ENCODE assay signal across 16 mouse cellular contexts in genomic region chr5:77502684-77503083, GRCm38 (mm10).
DNase-seq lines count a peak whose midpoint lies in the region; ATAC-seq lines count a peak whose summit lies in the region.
"Had no signal": no experiment of that assay in that cellular context is flagged by ENCODE, and none has a peak within 500 bp of the region (broad histone marks: within the 10 kb centered on the region; RNA-seq: fewer than 3 reads in every experiment).

No protein-coding gene starts in this region.

- peak overlapping the region; percentile 9; the same call in 1 of the 2 replicates for H3K4me2 ChIP-seq in hindbrain, embryonic 12.5 days (replicated peaks)
- no peak overlapping the region for H3K4me2 ChIP-seq in neural tube, embryonic 13.5 days
- H3K4me2 ChIP-seq: embryonic facial prominence, embryonic 15.5 days had no signal

- H3K4me1 ChIP-seq in hindbrain, embryonic 12.5 days: peaks cover 11% of the 10 kb centered on the region
- H3K4me1 ChIP-seq in neural tube, embryonic 13.5 days (replicated peaks): peaks cover 14% of the 10 kb centered on the region
- H3K4me1 ChIP-seq: embryonic facial prominence, embryonic 15.5 days had no signal

- H3K9ac ChIP-seq in hindbrain, embryonic 12.5 days: no peak overlapping the region
- H3K9ac ChIP-seq in neural tube, embryonic 13.5 days: no peak overlapping the region
- H3K9ac ChIP-seq: embryonic facial prominence, embryonic 15.5 days; liver, embryonic 14.5 days had no signal

- H3K9me3 ChIP-seq in hindbrain, embryonic 12.5 days (replicated peaks): no peaks in the 10 kb centered on the region
- no peaks in the 10 kb centered on the region for H3K9me3 ChIP-seq in neural tube, embryonic 13.5 days
- H3K9me3 ChIP-seq: embryonic facial prominence, embryonic 15.5 days had no signal

- no peaks in the 10 kb centered on the region for H3K36me3 ChIP-seq in hindbrain, embryonic 12.5 days
- H3K36me3 ChIP-seq in neural tube, embryonic 13.5 days: no peaks in the 10 kb centered on the region
- H3K36me3 ChIP-seq: embryonic facial prominence, embryonic 15.5 days had no signal

- peak; percentile 59; the same call in 1 of the 2 replicates for ATAC-seq in frontal cortex, adult (ENCODE audit: low TSS enrichment)
- peak; percentile 75 for ATAC-seq in hindbrain, embryonic 12.5 days (ENCODE audit: low FRiP score)
- peak; percentile 74; the same call in 1 of the 2 replicates for ATAC-seq in neural tube, embryonic 13.5 days (ENCODE audit: low read depth)

- DNase-seq in frontal cortex, postnatal 14 days (ENCODE audit: low spot score in 2 of 2): no peak
- peak; percentile 45 for DNase-seq in embryo, embryonic 10.5 days (ENCODE audit: low spot score)
- DNase-seq in cerebellum, adult 9-10 months: no peak
- no peak for DNase-seq in left cerebral cortex, postnatal 4 days
- DNase-seq in adrenal gland, adult (ENCODE audit: inconsistent age in 2 of 2, low spot score in 1 of 2): no peak
- DNase-seq: cerebellum, adult 8-10 months; heart, adult 18-20 months; heart, postnatal 36 days; kidney, adult 2 months; layer of hippocampus, adult 9-11 months; lung, postnatal 14 days had no signal

- H3K27me3 ChIP-seq in hindbrain, embryonic 12.5 days: no peaks in the 10 kb centered on the region
- H3K27me3 ChIP-seq in neural tube, embryonic 13.5 days: no peaks in the 10 kb centered on the region
- H3K27me3 ChIP-seq: embryonic facial prominence, embryonic 15.5 days had no signal

- no peak overlapping the region for H3K4me3 ChIP-seq in hindbrain, embryonic 12.5 days
- H3K4me3 ChIP-seq in neural tube, embryonic 13.5 days: no peak overlapping the region
- H3K4me3 ChIP-seq: embryonic facial prominence, embryonic 15.5 days had no signal

- intact Hi-C loops in left cerebral cortex, postnatal 4 days (cut with DNase I): no loop called here

- 24% methylated on average over 5 of the region's 5 CpGs for WGBS in hindbrain, embryonic 12.5 days
- 24% methylated on average over 5 of the region's 5 CpGs for WGBS in neural tube, embryonic 13.5 days

- peak overlapping the region; percentile 64 for H3K27ac ChIP-seq in hindbrain, embryonic 12.5 days
- H3K27ac ChIP-seq in neural tube, embryonic 13.5 days (replicated peaks): peak overlapping the region; percentile 68
- H3K27ac ChIP-seq: embryonic facial prominence, embryonic 15.5 days; liver, embryonic 14.5 days had no signal
